Mouse (Mus musculus): ENCODE measurements at regions not wholly inside any gene's neighbourhood (a gene's known extent, or its start where the extent isn't known, plus 50 kb on each side); places are given as distances from the start of the nearest gene placed in this dataset.

DNA sequence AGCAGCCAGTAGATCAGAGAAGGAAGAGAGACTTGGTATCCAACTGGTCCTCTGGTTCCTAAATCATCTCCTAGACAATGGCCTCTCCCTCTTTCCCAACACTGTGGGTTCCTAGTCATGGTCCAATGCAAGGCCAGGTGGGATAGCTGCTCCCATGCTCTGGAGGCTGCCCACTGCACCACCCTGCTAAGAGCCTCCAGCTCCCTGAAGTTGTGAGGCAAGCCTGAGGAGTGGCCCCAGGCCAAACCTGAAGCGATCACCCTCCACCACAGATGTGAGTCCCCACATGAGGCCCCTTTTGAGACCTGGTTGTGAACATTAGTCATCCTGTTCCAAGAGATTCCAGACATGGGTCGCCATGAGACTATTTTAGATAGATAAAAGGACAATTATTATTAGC is 96.5 kb upstream of the Ret start:
- H3K4me3 ChIP-seq (ENCODE audit: low read length): no peak overlapping the region
- WGBS: 77% methylated on average over 2 of the region's 2 CpGs
- no peak overlapping the region for H3K4me2 ChIP-seq (ENCODE audit: low read depth, low read length)
- H3K4me1 ChIP-seq (ENCODE audit: control insufficient read depth, insufficient read depth, low read length): no peaks in the 10 kb centered on the region
- no peaks in the 10 kb centered on the region for H3K9me3 ChIP-seq (ENCODE audit: control insufficient read depth, low read length)
- no peaks in the 10 kb centered on the region for H3K36me3 ChIP-seq (ENCODE audit: control insufficient read depth, insufficient read depth, low read length)
- H3K27ac ChIP-seq (ENCODE audit: low read length): no peak overlapping the region
- no peak for ATAC-seq
- H3K9ac ChIP-seq (ENCODE audit: low read depth, low read length): no peak overlapping the region
- H3K27me3 ChIP-seq (replicated peaks; ENCODE audit: control insufficient read depth, insufficient read depth, low read length): no peaks in the 10 kb centered on the region

DNA sequence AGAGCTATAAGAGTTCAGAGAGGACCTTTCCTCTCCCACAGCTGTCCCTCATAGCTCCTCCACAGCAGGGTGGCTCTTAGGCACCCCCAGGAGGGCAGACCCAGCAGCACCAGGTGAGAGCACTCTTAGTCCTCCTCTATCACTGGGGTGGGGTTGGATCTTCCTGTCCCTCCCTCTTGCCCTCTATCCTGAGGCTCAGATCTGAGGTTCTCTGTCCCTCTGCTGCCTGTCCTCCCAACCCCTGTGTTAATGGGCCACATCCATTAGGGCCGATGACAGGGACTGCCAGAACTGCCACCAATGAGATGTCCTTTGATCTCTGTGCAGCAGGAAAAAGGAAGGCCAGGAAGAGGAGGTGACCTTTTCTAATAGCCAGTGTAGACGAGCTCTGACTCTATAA is 95.4 kb upstream of the Ret start:
- WGBS: 47% methylated on average over 2 of the region's 2 CpGs
- no peaks in the 10 kb centered on the region for H3K9me3 ChIP-seq (ENCODE audit: control insufficient read depth, low read length)
- no peak overlapping the region for H3K27ac ChIP-seq (ENCODE audit: low read length)
- no peaks in the 10 kb centered on the region for H3K4me1 ChIP-seq (ENCODE audit: control insufficient read depth, insufficient read depth, low read length)
- no peak overlapping the region for H3K9ac ChIP-seq (ENCODE audit: low read depth, low read length)
- H3K4me2 ChIP-seq (ENCODE audit: low read depth, low read length): no peak overlapping the region
- no peaks in the 10 kb centered on the region for H3K36me3 ChIP-seq (ENCODE audit: control insufficient read depth, insufficient read depth, low read length)
- H3K27me3 ChIP-seq (replicated peaks; ENCODE audit: control insufficient read depth, insufficient read depth, low read length): no peaks in the 10 kb centered on the region
- no peak overlapping the region for H3K4me3 ChIP-seq (ENCODE audit: low read length)
- no peak for ATAC-seq

DNA sequence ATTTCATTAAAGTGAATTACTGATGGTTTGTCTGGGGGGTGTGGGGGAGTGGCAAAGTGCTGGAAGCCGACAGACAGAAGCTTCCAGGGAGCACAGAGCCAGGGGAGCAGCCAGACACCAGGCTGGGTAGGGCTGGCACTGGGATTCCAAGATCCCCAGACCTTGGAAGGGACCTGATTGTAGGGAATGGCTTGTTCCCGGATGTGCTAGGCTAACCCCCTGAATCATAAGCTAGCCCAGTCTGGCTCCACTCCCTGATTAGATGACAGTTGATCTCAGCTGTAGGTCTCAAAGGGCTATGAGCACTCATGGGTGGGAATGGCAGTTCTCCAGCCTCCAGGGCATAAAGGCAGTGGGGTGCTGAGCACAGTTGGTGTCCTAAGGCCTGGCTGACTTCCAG is 94.8 kb upstream of the Ret start:
- Histone ChIP-seq H3K27me3 (replicated peaks; ENCODE audit: control insufficient read depth, insufficient read depth, low read length) (no peaks in the 10 kb centered on the region), H3K4me2 (ENCODE audit: low read depth, low read length) (no peak overlapping the region), H3K9me3 (ENCODE audit: control insufficient read depth, low read length) (no peaks in the 10 kb centered on the region), H3K9ac (ENCODE audit: low read depth, low read length) (no peak overlapping the region), H3K27ac (ENCODE audit: low read length) (no peak overlapping the region), H3K4me3 (ENCODE audit: low read length) (no peak overlapping the region), H3K36me3 (ENCODE audit: control insufficient read depth, insufficient read depth, low read length) (no peaks in the 10 kb centered on the region), H3K4me1 (ENCODE audit: control insufficient read depth, insufficient read depth, low read length) (no peaks in the 10 kb centered on the region)
- no peak for ATAC-seq
- 43% methylated on average over 2 of the region's 2 CpGs for WGBS

DNA sequence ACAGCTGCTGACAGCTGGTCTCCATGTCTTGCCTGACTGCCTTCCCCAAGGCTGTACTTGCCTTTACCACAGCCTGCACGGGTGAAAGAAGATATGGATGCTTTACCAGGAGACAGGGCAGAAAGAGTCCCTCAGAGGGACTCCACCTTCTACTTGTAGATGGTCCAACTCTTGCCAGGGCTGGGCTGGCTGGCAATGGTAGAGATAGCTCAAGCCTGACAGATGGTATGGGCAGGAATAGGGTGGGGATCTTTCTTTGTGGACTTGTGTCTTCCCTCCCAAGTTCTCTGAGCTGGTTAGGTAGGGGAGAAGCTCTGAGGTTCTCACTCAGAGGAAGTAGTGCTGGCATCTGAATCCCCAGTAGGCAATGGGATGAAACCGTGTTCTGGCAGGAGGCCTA is 93.9 kb upstream of the Ret start:
- WGBS: 78% methylated on average over 2 of the region's 2 CpGs
- Histone ChIP-seq H3K36me3 (ENCODE audit: control insufficient read depth, insufficient read depth, low read length) (no peaks in the 10 kb centered on the region), H3K27me3 (replicated peaks; ENCODE audit: control insufficient read depth, insufficient read depth, low read length) (no peaks in the 10 kb centered on the region), H3K4me3 (ENCODE audit: low read length) (no peak overlapping the region), H3K9me3 (ENCODE audit: control insufficient read depth, low read length) (no peaks in the 10 kb centered on the region), H3K4me1 (ENCODE audit: control insufficient read depth, insufficient read depth, low read length) (no peaks in the 10 kb centered on the region), H3K4me2 (ENCODE audit: low read depth, low read length) (no peak overlapping the region), H3K27ac (ENCODE audit: low read length) (no peak overlapping the region), H3K9ac (ENCODE audit: low read depth, low read length) (no peak overlapping the region)
- ATAC-seq: no peak

DNA sequence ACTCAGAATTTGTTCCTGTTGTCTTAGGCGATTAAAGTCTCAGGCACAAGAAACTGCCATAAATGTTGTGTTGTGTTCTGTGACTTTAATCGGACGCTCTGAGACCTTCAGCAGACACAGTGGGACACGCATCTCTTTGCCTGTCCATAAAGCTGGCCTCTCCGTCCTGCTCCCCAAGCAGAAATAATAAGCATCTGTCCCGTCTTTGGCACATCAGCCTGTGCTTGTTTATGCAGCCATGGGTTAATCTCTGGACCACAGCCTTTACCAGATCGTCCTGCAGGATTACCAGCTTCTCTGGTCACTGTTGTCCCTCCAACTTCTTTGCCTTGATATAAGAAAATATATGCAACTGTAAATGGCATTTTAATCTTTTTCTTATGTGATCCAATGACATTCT is 87.7 kb upstream of the Ret start:
- Histone ChIP-seq H3K27ac (ENCODE audit: low read length) (no peak overlapping the region), H3K4me1 (ENCODE audit: control insufficient read depth, insufficient read depth, low read length) (no peaks in the 10 kb centered on the region), H3K36me3 (ENCODE audit: control insufficient read depth, insufficient read depth, low read length) (no peaks in the 10 kb centered on the region), H3K9me3 (ENCODE audit: control insufficient read depth, low read length) (no peaks in the 10 kb centered on the region), H3K9ac (ENCODE audit: low read depth, low read length) (no peak overlapping the region), H3K4me3 (ENCODE audit: low read length) (no peak overlapping the region), H3K4me2 (ENCODE audit: low read depth, low read length) (no peak overlapping the region), H3K27me3 (replicated peaks; ENCODE audit: control insufficient read depth, insufficient read depth, low read length) (no peaks in the 10 kb centered on the region)
- WGBS: 76% methylated on average over 7 of the region's 7 CpGs
- no peak for ATAC-seq

DNA sequence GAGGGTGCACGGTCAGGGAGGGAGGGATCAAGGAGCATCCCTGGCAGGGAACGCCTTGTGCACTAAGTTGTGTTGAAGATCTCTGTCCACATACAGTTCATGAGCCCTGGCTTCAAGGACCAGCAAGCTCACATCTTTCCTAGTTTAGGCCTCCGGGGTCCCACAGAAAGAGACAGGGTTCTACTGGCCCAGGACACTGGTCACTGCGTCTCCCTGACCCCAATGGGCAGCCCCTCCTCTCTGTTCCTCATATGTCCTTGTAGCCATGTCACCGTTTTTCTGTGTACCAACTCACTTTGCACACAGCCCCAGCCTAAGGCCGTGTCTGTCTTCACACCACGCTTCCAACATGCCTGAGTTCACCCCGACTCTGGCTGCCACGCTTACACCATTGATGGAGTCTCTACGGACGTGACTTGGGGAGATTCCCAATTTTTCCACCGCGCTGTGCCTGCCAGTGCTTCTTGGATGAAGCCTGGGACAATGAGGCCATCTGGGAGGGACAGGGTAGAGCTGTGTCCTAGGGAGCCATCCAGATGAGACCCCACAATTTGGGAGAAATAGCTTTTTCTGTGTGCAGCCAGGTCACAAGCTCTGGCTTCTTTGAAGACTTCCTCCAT is 86.5 kb upstream of the Ret start:
- no peak overlapping the region for H3K27ac ChIP-seq (ENCODE audit: low read length)
- H3K9me3 ChIP-seq (ENCODE audit: control insufficient read depth, low read length): no peaks in the 10 kb centered on the region
- no peak overlapping the region for H3K9ac ChIP-seq (ENCODE audit: low read depth, low read length)
- ATAC-seq: no peak
- H3K4me2 ChIP-seq (ENCODE audit: low read depth, low read length): no peak overlapping the region
- no peaks in the 10 kb centered on the region for H3K27me3 ChIP-seq (replicated peaks; ENCODE audit: control insufficient read depth, insufficient read depth, low read length)
- no peaks in the 10 kb centered on the region for H3K36me3 ChIP-seq (ENCODE audit: control insufficient read depth, insufficient read depth, low read length)
- H3K4me3 ChIP-seq (ENCODE audit: low read length): no peak overlapping the region
- H3K4me1 ChIP-seq (ENCODE audit: control insufficient read depth, insufficient read depth, low read length): no peaks in the 10 kb centered on the region
- 89% methylated on average over 13 of the region's 13 CpGs for WGBS

DNA sequence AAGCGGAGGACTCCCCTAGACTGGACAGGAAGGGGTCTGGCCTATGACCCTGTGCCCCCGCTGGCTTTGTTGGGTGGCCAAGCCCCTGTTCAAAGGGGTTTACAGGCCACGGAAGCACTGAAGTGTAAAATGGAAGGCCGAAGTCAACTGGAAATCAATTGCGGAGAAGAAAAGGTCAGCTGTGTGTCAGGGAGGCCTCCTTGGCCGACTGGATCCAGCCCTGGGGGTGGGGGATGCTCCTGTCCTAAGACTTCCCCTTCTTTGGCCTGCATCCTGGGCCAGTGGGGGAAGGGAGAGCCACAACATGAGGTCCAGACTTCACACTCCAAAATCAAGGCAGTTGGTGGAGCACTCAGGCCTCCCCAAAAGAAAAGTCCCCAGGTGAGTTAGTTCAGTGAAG is 66.4 kb upstream of the Ret start:
- no peak overlapping the region for H3K4me3 ChIP-seq (ENCODE audit: low read length)
- H3K27ac ChIP-seq (ENCODE audit: low read length): no peak overlapping the region
- H3K9me3 ChIP-seq (ENCODE audit: control insufficient read depth, low read length): no peaks in the 10 kb centered on the region
- H3K4me1 ChIP-seq (ENCODE audit: control insufficient read depth, insufficient read depth, low read length): no peaks in the 10 kb centered on the region
- H3K9ac ChIP-seq (ENCODE audit: low read depth, low read length): no peak overlapping the region
- ATAC-seq: no peak
- no peaks in the 10 kb centered on the region for H3K36me3 ChIP-seq (ENCODE audit: control insufficient read depth, insufficient read depth, low read length)
- H3K4me2 ChIP-seq (ENCODE audit: low read depth, low read length): no peak overlapping the region
- 39% methylated on average over 6 of the region's 6 CpGs for WGBS
- no peaks in the 10 kb centered on the region for H3K27me3 ChIP-seq (replicated peaks; ENCODE audit: control insufficient read depth, insufficient read depth, low read length)

DNA sequence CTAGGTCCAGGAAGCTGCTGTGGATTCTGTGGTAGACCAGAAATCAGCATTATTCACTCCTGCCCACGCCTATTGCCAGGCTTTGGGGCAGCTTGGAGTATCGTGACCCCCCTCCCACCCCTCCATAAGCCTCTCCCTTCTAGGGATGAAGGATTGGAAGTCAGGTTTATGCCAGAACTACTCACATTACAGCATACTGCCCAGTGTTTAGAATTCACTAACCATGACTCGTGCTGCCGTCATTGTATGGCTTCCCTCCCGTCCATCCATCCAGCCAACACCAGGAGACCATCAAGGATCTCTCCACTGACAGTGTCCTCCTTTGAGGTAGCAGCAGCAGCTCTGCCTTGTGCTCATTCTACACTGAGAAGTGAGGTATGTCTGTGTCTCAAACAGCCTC is 62.4 kb upstream of the Ret start:
- Histone ChIP-seq H3K27ac (ENCODE audit: low read length) (no peak overlapping the region), H3K4me2 (ENCODE audit: low read depth, low read length) (no peak overlapping the region), H3K27me3 (replicated peaks; ENCODE audit: control insufficient read depth, insufficient read depth, low read length) (no peaks in the 10 kb centered on the region), H3K4me1 (ENCODE audit: control insufficient read depth, insufficient read depth, low read length) (no peaks in the 10 kb centered on the region), H3K9ac (ENCODE audit: low read depth, low read length) (no peak overlapping the region), H3K4me3 (ENCODE audit: low read length) (no peak overlapping the region), H3K9me3 (ENCODE audit: control insufficient read depth, low read length) (no peaks in the 10 kb centered on the region), H3K36me3 (ENCODE audit: control insufficient read depth, insufficient read depth, low read length) (no peaks in the 10 kb centered on the region)
- WGBS: 61% methylated on average over 5 of the region's 5 CpGs
- no peak for ATAC-seq

DNA sequence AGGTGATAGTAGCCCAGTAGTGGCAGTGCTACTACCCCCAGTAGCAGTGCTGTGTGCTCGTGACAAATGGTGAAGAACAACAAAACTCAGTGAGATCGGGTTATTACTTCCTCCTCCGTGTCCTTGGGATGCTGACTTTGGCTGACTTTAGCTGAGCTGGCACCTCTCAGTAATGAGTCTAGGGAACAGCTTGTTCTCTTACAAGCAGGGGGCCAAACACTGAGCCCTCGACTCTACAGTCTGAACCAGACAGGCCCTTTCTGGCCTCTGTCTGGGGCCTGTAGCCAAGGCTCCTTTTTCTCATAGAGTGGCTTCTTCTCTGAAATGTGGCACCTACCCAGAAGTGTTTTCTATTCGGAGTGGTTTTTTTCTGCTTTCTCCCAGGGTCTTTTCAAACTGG is 57.4 kb upstream of the Ret start:
- no peaks in the 10 kb centered on the region for H3K27me3 ChIP-seq (replicated peaks; ENCODE audit: control insufficient read depth, insufficient read depth, low read length)
- H3K9me3 ChIP-seq (ENCODE audit: control insufficient read depth, low read length): no peaks in the 10 kb centered on the region
- no peaks in the 10 kb centered on the region for H3K4me1 ChIP-seq (ENCODE audit: control insufficient read depth, insufficient read depth, low read length)
- no peak overlapping the region for H3K4me2 ChIP-seq (ENCODE audit: low read depth, low read length)
- no peak overlapping the region for H3K9ac ChIP-seq (ENCODE audit: low read depth, low read length)
- ATAC-seq: no peak
- 75% methylated on average over 5 of the region's 5 CpGs for WGBS
- H3K4me3 ChIP-seq (ENCODE audit: low read length): no peak overlapping the region
- no peaks in the 10 kb centered on the region for H3K36me3 ChIP-seq (ENCODE audit: control insufficient read depth, insufficient read depth, low read length)
- no peak overlapping the region for H3K27ac ChIP-seq (ENCODE audit: low read length)

DNA sequence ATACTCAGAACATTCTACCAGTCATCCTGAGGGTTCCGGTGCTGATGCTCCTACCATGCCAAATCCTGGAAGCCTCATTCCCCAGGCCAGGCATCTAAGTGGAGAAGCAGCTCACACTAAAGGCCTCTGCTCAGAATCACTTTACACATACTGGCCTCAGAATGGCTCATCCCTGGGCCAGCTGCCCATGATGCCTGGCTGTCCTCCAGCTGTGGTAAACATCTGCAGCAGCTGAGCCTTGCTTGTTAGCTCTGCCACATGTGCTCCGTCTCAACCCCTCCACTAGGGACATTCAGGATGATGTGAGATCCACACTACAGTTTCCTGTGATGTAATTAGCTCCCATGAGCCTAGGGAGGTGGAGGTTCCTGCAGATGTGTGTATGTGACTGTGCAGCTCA is 55.2 kb upstream of the Ret start:
- no peaks in the 10 kb centered on the region for H3K9me3 ChIP-seq (ENCODE audit: control insufficient read depth, low read length)
- no peaks in the 10 kb centered on the region for H3K4me1 ChIP-seq (ENCODE audit: control insufficient read depth, insufficient read depth, low read length)
- H3K9ac ChIP-seq (ENCODE audit: low read depth, low read length): no peak overlapping the region
- no peak overlapping the region for H3K27ac ChIP-seq (ENCODE audit: low read length)
- no peak for ATAC-seq
- WGBS: 72% methylated on average over 2 of the region's 2 CpGs
- H3K27me3 ChIP-seq (replicated peaks; ENCODE audit: control insufficient read depth, insufficient read depth, low read length): no peaks in the 10 kb centered on the region
- no peaks in the 10 kb centered on the region for H3K36me3 ChIP-seq (ENCODE audit: control insufficient read depth, insufficient read depth, low read length)
- no peak overlapping the region for H3K4me2 ChIP-seq (ENCODE audit: low read depth, low read length)
- no peak overlapping the region for H3K4me3 ChIP-seq (ENCODE audit: low read length)
